Mouse (Mus musculus): Measurements from ENCODE around the gene Asic5. TPM values are rescaled to one million over a fixed set of nuclear protein-coding genes. Genes with fewer than 3 reads are reported as not detected.
A peak's percentile ranks its signal among the peaks of the same experiment; 100 is the strongest.

Gene Asic5
- total RNA-seq, 2 experiments from 2014 or later, result not detected

DNA sequence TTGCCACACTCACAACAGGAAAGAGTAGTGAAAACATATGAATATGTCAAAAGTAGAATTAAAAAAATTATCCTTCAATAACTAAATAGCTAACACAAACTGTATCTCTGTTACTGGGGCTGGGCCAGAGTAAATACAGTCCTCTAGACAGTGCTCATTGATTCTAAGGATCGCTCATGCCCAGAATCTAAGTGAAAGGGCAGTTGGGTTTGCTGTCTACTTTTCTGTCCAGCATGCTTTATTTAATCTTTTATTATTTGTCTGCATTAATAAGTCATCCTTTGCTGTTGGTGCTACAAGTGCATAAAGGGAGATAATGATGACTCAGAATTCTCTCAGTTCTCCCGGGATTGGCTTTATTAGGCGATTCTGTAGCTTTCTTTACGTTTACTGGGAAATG lies 13.3 kb downstream of the Asic5 start:
- ATAC-seq (replicated peaks; ENCODE audit: low FRiP score, low TSS enrichment, poor library complexity, severe bottlenecking), result no peak

- ATAC-seq (replicated peaks; ENCODE audit: low FRiP score, low TSS enrichment, poor library complexity, severe bottlenecking), result peak; percentile 83
These were observed 13.9 kb downstream of the Asic5 start for GRCm38 (mm10) chr3:81995988-81996387.

DNA sequence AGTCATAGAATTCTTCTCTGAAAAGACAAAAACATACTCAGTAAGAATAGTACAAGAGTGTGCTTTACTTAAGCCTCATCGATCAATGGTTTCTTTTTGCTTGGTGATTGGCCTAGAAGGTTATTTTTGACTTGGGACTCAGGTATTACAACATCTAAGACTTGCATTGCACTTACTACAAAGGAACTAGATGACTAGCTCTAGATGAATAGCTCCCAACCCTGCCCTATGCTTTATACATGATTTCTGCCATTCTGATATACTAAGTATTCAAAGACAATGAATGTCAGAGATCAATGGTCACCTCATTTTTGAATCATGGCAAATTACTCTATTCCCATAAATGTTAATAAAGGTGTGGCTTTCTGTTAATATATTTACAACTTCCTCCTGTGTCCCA lies 24.9 kb downstream of the Asic5 start:
- ATAC-seq (replicated peaks; ENCODE audit: low FRiP score, low TSS enrichment, poor library complexity, severe bottlenecking), result no peak

DNA sequence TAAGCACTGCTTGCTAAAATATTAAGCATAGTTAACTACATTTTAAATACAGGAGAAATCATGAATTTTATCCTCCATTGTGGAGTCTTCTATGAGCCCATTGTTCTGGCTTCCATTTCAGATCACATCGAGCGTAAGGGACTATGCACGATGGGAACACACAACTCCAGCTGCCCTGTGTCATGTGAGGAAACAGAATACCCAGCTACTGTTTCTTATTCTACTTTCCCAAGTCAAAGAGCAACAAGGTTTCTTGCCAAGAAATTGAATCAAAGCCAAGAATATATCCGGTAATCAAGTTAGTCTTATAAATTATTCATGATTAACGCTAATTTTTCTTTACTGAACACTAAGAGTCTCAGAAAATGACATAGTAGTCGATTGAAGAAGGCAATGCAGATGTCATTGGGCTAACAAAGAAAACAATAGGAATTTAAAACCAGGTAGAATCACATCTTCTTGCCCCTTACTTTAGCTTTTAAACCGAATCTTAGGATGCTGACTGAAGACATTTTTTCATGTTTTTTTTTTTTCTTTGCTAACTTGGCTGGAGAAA lies 32.1 kb downstream of the Asic5 start:
- ATAC-seq (replicated peaks; ENCODE audit: low FRiP score, low TSS enrichment, poor library complexity, severe bottlenecking), result no peak

DNA sequence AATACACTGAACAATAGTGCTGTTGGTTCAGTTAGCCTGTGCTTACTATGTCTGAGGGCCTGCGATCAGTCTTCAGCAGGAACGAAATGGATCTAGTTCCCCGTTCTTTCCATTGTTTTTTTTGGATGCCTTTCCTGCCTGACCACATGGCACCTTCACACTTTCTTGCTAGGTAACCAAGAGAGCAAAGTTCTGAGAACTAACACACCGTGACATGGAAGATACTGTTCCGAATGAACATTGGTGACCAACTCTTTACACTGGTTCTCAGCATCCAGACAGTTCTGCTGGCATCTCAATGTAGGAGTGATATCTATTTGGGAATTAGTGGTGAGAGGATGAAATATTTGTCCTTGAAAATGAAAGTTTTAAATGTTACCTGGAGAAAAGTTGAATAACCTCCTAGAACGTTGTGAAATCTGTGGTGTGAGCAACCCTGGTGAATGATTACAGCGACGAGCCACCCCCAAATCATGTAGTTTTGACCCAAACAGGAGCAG lies 40.4 kb downstream of the Asic5 start:
- no peak for ATAC-seq (replicated peaks; ENCODE audit: low FRiP score, low TSS enrichment, poor library complexity, severe bottlenecking)

DNA sequence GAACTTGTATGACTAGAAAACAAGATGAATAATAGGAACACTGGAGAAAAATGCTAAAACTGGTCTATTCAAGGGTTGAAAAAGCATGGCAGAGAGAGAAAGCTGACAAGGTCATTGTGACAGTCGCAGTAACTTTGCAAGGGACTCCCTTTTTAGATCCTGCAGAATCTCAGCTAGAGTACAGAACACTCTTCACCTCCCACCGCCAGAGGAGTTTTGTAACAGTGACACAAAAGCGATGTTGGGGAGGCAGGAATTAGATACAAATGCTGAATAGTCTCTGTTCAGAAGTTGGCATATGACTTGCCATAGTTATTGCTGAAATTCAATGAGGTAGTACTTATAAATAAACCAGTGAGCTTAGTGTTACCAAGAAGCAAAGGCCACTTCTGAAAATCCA lies 41.0 kb downstream of the Asic5 start:
- no peak for ATAC-seq (replicated peaks; ENCODE audit: low FRiP score, low TSS enrichment, poor library complexity, severe bottlenecking)

DNA sequence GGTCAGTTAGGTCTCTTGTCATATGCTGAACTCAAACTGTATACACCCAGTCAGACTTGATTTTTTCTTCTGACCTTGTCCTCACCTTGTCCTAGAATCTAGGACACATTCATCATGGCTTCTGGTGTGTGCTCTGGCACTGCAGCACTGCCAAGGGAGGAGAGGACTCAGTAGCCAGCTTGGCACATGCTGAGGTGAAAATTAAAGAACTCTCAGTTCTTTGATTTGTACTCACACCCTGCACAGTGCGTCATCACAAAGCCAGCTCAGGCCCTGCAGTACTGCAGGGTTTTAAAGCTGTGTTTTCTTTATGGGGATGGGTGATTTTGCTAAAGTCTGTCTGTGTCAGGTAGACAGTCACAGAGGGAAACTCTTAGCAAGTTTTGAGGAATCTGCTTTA lies 45.2 kb downstream of the Asic5 start:
- no peak for ATAC-seq (replicated peaks; ENCODE audit: low FRiP score, low TSS enrichment, poor library complexity, severe bottlenecking)

GRCm38 (mm10) chr3:82029229-82029628 lies 47.1 kb downstream of the Asic5 start:
- ATAC-seq (replicated peaks; ENCODE audit: low FRiP score, low TSS enrichment, poor library complexity, severe bottlenecking), result peak; percentile 90

GRCm38 (mm10) chr3:82030008-82030748 lies 48.1 kb downstream of the Asic5 start:
- ATAC-seq (replicated peaks; ENCODE audit: low FRiP score, low TSS enrichment, poor library complexity, severe bottlenecking), result no peak

- ATAC-seq (replicated peaks; ENCODE audit: low FRiP score, low TSS enrichment, poor library complexity, severe bottlenecking), result no peak
These were observed 54.4 kb downstream of the Asic5 start for GRCm38 (mm10) chr3:82036262-82037044.

DNA sequence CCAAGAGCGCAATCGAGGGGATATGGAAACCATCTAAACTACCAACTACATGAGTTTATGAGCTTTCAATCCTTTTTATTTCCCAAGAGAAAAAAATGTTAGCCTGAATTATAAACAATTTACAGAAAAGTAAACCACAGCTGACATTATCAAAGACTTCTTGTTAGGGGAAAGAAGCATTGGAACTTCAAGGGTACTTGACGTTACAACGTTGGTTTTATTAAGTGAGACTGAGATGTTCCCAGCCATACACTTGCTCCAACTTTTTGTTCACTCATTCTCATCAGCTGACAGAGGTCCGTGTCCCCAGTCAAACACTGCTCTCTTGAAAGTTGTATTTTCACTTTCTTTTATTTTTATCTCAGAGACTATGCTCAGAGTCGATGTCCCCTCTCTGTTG lies 61.6 kb downstream of the Asic5 start:
- ATAC-seq (replicated peaks; ENCODE audit: low FRiP score, low TSS enrichment, poor library complexity, severe bottlenecking), result no peak

DNA sequence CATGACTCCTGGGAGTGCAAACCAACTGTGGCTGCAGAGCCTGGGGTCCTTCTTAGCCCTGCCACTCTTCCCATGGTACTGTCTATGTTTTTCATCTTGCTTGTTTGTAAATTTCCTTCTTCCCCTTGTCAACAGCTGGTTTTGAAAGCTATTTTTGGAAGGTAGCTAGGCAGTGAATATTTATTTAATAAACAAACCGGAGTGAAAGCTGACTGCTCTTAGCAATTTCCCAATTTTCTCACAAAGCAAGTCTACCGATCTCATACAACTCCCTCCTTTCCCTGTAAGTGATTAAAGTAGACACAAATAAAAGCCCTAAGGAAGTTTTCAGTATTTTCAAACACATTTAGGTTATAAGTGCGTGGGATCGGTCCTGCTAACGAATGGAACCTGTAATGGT lies 62.8 kb downstream of the Asic5 start:
- ATAC-seq (replicated peaks; ENCODE audit: low FRiP score, low TSS enrichment, poor library complexity, severe bottlenecking), result no peak

DNA sequence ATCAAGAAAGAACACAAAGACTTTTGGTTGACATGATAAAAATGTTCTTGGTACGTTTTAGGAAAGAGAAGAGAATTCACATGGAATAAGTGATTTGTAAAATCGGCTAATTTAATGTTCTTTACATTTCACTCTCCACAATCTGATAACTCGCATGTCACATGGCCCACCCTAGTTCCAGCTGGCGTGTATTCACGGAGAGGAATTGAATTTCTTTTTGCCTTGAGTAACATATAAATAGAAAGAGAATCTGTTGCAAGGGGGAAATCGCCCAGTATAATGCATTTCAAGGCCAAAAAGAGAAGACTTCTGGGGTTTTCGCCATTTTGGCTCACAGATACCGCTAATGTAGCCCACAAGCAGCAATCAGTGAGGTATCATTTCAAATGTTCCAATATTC lies 64.0 kb downstream of the Asic5 start:
- ATAC-seq (replicated peaks; ENCODE audit: low FRiP score, low TSS enrichment, poor library complexity, severe bottlenecking), result no peak

DNA sequence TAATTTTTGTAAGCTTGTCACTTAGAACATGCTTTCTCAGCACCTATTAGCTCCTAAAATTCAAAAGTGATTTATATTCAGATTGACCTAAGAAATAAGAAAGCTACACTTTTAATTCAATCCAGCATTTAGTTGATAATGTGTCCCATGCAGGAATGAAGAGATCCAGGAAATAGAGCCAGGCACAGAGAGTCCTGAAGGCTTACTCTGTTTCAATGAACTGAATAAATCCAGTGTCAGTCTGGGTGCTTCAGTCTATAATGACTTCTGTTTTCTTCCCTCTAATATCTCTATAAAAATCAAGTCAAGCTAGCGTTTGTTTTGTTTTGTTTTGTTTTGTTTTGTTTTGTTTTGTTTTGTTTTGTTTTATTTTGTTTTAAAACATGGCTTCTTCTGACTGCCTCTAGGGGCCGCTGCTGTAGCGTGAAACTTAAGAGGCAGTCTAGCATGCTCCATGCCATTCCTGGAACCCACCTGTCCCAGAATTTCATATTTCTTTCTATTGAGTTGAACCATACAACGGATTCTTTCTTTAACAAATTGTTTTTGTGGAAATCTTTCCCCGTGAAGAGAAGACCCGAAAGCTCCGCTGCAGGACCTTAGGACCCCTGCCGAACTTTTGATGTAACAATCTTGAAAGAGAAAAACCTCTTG lies 65.1 kb downstream of the Asic5 start:
- ATAC-seq (replicated peaks; ENCODE audit: low FRiP score, low TSS enrichment, poor library complexity, severe bottlenecking), result peak; percentile 63; the same call in 1 of the 2 replicates

DNA sequence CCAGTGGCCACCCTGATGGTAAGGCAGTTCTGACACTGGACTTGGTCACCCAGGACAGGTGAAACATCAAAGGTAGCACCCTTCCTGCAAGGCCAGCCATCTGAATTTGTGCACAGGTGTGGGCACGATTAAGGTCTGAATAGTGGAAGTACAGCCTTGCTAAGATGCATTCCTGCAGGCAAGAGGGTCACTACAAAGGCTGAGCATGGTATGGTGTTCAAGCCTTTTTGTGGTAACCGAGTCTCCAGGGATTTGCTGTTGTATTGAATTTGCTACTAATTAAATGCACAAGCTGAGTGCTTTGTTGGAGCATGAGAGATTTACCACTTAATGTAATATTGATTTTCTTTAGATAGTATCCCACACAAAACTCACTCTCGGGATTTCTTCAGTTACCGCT lies 66.0 kb downstream of the Asic5 start:
- no peak for ATAC-seq (replicated peaks; ENCODE audit: low FRiP score, low TSS enrichment, poor library complexity, severe bottlenecking)

DNA sequence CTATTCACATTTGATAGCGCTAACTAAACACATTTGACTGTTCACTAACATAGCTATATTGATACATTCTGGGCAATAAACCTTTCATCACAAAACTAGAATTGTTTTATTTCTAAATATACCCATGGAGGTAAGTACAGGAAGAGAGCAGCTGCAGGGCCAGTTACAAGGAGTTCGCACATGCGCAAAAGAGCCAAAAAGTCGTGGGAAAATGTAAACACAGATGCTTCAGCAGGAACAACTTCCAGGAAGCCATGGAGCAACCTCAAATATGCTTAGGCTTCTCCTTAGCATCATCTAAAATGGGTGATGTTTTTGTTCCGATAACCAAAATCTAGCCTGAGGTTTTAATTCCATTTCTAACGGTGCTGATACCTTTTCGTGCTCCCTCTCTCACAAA lies 66.6 kb downstream of the Asic5 start:
- ATAC-seq (replicated peaks; ENCODE audit: low FRiP score, low TSS enrichment, poor library complexity, severe bottlenecking), result no peak

GRCm38 (mm10) chr3:82051468-82051867 lies 69.4 kb downstream of the Asic5 start:
- ATAC-seq (replicated peaks; ENCODE audit: low FRiP score, low TSS enrichment, poor library complexity, severe bottlenecking), result no peak

DNA sequence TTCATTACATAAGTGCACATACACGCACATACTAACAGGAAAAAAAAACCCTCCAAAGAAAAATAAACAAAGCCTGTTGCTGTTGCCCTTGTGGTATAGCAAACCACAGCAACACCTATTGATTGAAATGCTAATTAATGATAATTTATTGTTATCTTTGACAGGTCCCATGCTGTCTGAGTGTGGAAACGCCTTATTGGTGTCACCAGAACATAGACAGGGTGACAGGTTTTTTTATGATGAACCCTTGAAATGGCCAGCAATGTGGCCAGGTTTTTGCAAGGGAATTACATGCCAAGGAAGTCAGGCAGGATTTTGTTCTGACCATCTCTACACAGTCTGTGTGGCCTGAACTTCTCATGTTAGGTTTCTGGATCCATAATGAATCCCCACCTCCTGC lies 69.9 kb downstream of the Asic5 start:
- no peak for ATAC-seq (replicated peaks; ENCODE audit: low FRiP score, low TSS enrichment, poor library complexity, severe bottlenecking)

DNA sequence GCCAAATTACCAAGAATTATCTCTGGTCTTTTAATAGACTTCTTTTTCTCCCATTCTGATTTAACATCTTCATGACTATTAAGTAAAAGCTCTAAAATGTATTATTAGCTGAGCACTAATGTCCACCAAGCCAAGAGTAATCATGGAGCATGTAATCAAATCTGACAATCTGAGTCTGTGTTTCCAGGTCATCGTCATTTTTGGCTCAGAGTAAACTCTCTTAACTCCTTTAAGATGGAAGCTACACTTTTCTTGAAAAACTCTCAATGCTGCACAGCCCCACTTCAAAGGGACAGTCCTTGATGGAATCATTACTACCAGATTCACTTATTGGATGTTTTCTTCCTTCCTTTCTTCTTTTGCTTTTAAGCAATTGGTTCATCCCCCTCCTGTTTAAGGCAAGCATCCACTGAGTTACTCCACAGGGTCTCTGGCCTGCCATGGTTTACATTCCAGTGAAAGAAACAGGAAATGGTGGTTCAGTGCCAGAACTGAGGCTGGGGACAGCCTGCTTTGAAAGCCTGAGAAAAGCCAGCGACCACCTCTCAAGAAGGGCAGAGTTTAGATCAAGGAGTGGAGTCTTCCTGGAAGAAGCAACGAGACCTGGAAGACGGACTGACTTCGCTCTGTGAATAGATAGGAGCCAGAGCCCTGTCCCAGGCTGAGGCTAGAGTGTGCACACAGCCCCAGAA lies 72.3 kb downstream of the Asic5 start:
- no peak for ATAC-seq (replicated peaks; ENCODE audit: low FRiP score, low TSS enrichment, poor library complexity, severe bottlenecking)

DNA sequence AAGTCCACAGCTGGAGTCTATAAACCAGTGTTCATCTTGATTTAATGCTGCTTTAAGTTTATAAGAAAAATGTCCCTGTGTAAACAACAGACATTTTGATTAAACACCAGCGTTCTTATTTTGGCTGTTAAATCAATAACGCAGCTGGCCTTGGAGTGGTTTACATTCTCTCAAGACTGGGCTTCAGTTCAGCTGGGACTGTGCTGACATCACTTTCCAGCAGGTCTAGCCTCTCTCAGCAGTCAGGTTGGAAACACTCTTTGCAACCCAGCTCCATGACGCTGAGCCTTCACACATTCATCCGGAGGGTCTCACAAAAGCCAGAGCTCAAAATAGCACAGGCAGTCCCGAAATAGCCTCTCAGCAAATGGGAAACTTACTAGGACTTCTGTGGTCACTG lies 75.1 kb downstream of the Asic5 start:
- no peak for ATAC-seq (replicated peaks; ENCODE audit: low FRiP score, low TSS enrichment, poor library complexity, severe bottlenecking)

All from megakaryocyte-erythroid progenitor cell, adult 5-6 weeks (primary cell).